Mouse (Mus musculus) kidney, embryonic 14.5 days (tissue): ENCODE data around the gene Fbxw4. TPM values are rescaled to one million over a fixed set of nuclear protein-coding genes. Genes with fewer than 3 reads are reported as not detected.

ENCODE experiments used
- ATAC-seq: fragments of 200-750 bp; cut with Nextera tagmentation; 2 replicates; pipeline ENCODE4 v1.8.0; 2017; ENCODE audit warnings: moderate number of reproducible peaks, mild to moderate bottlenecking, moderate TSS enrichment, moderate library complexity; ENCODE audit not compliant: low FRiP score, low TSS enrichment
- H3K27ac ChIP-seq: fragments of 300-500 bp; sonication (generic); 2 replicates; pipeline ENCODE4 v1.5.1; 2014; ENCODE audit warnings: low read depth, mild to moderate bottlenecking, low read length, moderate library complexity, mixed read lengths
- H3K27me3 ChIP-seq: fragments of 300-500 bp; sonication (generic); 2 replicates; pipeline ENCODE4 v1.6.1; 2014; ENCODE audit warnings: mild to moderate bottlenecking, low read length; ENCODE audit not compliant: control insufficient read depth, insufficient read depth
- H3K36me3 ChIP-seq: fragments of 300-500 bp; sonication (generic); 2 replicates; pipeline ENCODE4 v1.6.1; 2014; ENCODE audit warnings: low read length, mixed read lengths; ENCODE audit not compliant: control insufficient read depth, insufficient read depth
- H3K4me1 ChIP-seq: fragments of 300-500 bp; sonication (generic); 2 replicates; pipeline ENCODE4 v1.6.1; 2014; ENCODE audit warnings: low read length, mixed read lengths; ENCODE audit not compliant: control insufficient read depth, insufficient read depth
- H3K4me2 ChIP-seq: fragments of 300-500 bp; sonication (generic); replicated peaks from 2 replicates; pipeline ENCODE4 v1.6.1; 2014; ENCODE audit warnings: low read depth, mild to moderate bottlenecking, low read length
- H3K4me3 ChIP-seq: fragments of 300-500 bp; sonication (generic); 2 replicates; pipeline ENCODE4 v1.5.1; 2014; ENCODE audit warnings: mild to moderate bottlenecking, low read length
- H3K9ac ChIP-seq: fragments of 300-500 bp; sonication (generic); 2 replicates; pipeline ENCODE4 v1.6.1; 2014; ENCODE audit warnings: low read depth, mild to moderate bottlenecking, low read length, moderate library complexity
- H3K9me3 ChIP-seq: fragments of 300-500 bp; sonication (generic); 2 replicates; pipeline ENCODE4 v1.6.1; 2016; ENCODE audit warnings: low read length; ENCODE audit not compliant: control insufficient read depth
- WGBS: fragments of 180-500 bp; shearing (Covaris S2); extraction: QIAGEN DNeasy Blood & Tissue Kit; methylation state at CpG from one replicate; pipeline ENCODE4 v1.1.7; 2014; 5-methylcytosine and 5-hydroxymethylcytosine counted together
- polyA plus RNA-seq: library from polyadenylated mRNA; unstranded; fragments of >200 nt; fragmentation: Nextera tagmentation; extraction: Ambion mirVana; gene quantifications from 2 replicates; pipeline ENCODE4 v1.2.1, GENCODE M21; 2014

Gene Fbxw4
- 7.2 and 8.3 TPM in 2 replicates for polyA plus RNA-seq

DNA sequence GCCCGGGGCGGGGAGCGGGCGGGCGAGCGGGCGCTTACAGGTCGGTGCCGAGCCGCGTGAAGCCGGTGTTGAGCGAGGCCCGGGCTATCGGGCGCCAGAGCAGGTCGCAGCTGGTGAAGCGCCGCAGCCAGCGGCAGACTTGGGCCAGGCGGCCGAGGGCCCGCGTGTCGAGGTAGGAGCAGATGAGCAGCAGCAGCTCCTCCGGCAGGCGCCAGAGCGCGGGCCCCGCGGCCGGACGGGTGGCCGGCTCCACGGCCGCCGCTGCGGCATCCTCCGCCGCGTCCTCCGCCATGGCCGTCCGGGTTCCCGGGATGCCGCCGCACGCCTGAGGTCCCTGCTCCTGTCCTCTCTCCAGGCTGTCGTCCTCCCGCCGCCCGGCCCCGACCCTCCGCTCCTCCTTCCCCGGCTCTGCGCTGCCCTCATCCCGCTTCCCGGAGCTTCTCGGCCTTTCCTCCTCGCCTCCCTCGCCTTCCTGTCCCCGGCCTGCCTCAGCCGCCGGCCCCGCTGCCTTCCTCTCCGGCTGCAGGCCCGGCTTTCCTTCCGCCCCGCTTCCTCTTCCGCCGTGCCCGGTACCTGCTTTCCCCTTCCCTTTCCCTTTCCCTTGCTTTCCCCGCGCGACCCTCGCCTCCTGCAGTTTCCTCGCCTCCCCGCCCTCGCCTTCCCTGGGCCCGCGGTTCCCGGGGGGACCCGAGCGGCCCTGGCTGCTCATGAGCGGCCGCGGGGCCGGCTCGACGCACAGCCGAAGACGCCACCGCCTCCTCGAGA is at the start of gene Fbxw4:
Gene Fbxw4, minus strand, starts transcription at position 575 of the 765 bp plus-strand sequence.
- Histone ChIP-seq H3K36me3 (no peaks in the 10 kb centered on the region), H3K9me3 (no peaks in the 10 kb centered on the region), H3K9ac (peak within 1 kb of the TSS; percentile 99), H3K27ac (peak within 1 kb of the TSS; percentile 97), H3K27me3 (no peaks in the 10 kb centered on the region), H3K4me2 (peak within 1 kb of the TSS; percentile 77), H3K4me1 (peaks cover 29% of the 10 kb centered on the region), H3K4me3 (peak within 1 kb of the TSS; percentile 92)
- WGBS: under 1% methylated on average over 62 of the region's 94 CpGs
- peak; percentile 84 for ATAC-seq

DNA sequence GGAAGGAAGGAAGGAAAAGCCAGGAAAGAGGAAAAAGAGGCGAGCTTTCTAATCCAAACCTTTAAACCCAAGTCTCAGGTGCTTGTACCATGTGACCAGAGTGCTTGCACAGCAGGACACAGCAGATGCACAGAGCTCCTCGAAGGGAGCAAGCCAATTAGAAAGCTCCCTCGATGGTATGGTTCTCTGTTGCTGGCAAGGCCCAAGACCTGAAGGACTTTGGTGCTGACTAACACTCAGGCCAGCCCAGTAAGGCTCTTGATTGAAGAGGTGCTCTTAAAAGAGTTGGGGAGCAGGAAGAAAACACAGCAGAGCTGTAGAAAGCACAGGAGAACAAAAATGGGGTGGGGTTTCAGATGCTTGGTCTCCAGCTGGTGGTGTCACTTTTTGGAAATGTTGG is 48.6 kb upstream of the Fbxw4 start:
- WGBS: 79% methylated on average over 3 of the region's 3 CpGs
- no peak overlapping the region for H3K4me2 ChIP-seq
- H3K9me3 ChIP-seq: no peaks in the 10 kb centered on the region
- ATAC-seq: no peak
- H3K4me1 ChIP-seq: no peaks in the 10 kb centered on the region
- no peak overlapping the region for H3K9ac ChIP-seq
- H3K36me3 ChIP-seq: no peaks in the 10 kb centered on the region
- no peaks in the 10 kb centered on the region for H3K27me3 ChIP-seq
- H3K27ac ChIP-seq: no peak overlapping the region
- H3K4me3 ChIP-seq: no peak overlapping the region

DNA sequence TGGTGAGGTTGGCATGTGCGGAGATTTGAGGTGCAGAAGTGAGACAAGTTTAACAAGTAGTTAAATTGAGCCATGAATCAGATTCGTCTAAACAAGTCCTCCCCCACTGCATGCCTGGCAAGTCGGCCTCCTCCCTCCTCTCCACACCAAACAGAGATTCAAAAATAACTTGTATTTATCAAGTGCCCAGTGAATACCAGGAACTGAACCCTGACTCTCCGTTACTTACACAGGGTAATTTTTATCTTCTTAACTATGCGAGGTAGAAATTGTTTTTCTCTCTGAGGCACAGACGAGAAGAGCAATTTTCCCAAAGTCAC is 36.1 kb upstream of the Fbxw4 start:
- ATAC-seq: no peak
- 0 out of 2 replicates have a peak, but pooled peaks cover 5% of the 10 kb centered on the region for H3K4me1 ChIP-seq
- H3K9ac ChIP-seq: no peak overlapping the region; the same call in 1 of the 2 replicates
- no peak overlapping the region for H3K4me3 ChIP-seq
- no peak overlapping the region; the same call in 1 of the 2 replicates for H3K4me2 ChIP-seq
- WGBS: 16% methylated on average over 6 of the region's 6 CpGs
- H3K36me3 ChIP-seq: no peaks in the 10 kb centered on the region
- no peaks in the 10 kb centered on the region for H3K9me3 ChIP-seq
- H3K27me3 ChIP-seq: peaks cover 2% of the 10 kb centered on the region; the same call in 1 of the 2 replicates
- H3K27ac ChIP-seq: no peak overlapping the region

DNA sequence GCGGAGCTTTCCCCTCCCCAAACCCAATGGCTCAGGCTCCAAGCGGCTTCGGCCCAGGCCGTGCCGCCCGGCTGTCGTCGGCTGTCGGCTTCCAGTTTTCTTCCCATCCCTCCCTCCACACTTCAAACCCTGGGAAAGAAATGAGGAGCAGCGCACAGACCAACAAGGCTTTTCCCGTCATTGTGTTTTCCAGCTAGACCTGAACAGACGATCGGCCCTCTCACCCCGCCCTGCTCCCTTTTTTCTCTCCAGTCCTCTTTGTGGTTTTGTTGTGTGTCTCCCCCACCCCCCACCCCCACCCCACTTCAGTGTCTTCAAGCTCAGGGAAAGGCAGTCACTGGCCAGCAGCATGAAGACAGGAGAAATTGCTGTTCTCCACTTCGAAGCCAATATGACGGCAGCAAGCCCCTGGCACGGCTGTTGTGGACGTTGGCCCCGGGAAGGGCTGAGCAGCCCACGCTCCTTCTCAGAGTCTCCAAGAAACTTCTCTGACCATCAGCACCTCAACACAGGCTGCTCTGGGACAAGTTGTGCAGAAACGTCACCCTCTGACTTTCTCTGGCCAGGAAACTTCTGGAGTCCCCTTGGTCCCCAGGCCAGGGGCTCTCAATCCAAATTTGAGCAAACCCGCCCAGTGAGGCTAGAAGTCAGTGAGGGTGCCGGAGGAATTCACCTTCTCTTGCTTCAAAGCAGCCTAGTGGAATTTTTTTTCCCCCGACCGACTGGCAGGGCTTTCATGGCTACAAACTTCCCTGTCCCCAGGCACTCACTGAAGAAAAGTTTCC is 35.6 kb upstream of the Fbxw4 start:
- Histone ChIP-seq H3K4me1 (0 out of 2 replicates have a peak, but pooled peaks cover 5% of the 10 kb centered on the region), H3K36me3 (no peaks in the 10 kb centered on the region), H3K27ac (no peak overlapping the region), H3K4me3 (no peak overlapping the region), H3K9ac (no peak overlapping the region; the same call in 1 of the 2 replicates), H3K9me3 (no peaks in the 10 kb centered on the region), H3K27me3 (peaks cover 2% of the 10 kb centered on the region; the same call in 1 of the 2 replicates), H3K4me2 (no peak overlapping the region; the same call in 1 of the 2 replicates)
- ATAC-seq: no peak
- 40% methylated on average over 25 of the region's 25 CpGs for WGBS

DNA sequence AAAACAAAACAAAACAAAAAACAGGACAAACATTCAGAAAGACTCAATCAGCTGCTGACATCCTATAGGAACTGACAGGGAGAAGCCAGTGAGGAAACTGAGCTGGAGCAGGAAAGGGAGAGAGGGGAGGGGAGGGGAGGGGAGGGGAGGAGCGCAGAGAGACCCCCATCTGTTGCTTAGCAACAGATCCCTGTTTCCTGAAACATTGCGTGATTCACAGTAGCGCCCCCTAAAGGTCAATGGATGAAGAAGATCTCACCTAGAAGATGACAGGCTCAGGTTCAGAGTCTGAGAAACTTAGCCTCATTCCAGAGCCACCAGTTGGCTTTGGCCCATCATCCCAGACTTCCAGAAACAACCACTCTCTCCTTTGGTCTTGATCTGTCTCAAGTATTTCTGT is 33.9 kb upstream of the Fbxw4 start:
- H3K4me2 ChIP-seq: no peak overlapping the region
- H3K4me1 ChIP-seq: 0 out of 2 replicates have a peak, but pooled peaks cover 5% of the 10 kb centered on the region
- no peak for ATAC-seq
- no peak overlapping the region for H3K9ac ChIP-seq
- H3K9me3 ChIP-seq: no peaks in the 10 kb centered on the region
- no peaks in the 10 kb centered on the region for H3K36me3 ChIP-seq
- no peak overlapping the region for H3K4me3 ChIP-seq
- WGBS: 51% methylated on average over 3 of the region's 3 CpGs
- H3K27me3 ChIP-seq: peaks cover 2% of the 10 kb centered on the region; the same call in 1 of the 2 replicates
- H3K27ac ChIP-seq: no peak overlapping the region

DNA sequence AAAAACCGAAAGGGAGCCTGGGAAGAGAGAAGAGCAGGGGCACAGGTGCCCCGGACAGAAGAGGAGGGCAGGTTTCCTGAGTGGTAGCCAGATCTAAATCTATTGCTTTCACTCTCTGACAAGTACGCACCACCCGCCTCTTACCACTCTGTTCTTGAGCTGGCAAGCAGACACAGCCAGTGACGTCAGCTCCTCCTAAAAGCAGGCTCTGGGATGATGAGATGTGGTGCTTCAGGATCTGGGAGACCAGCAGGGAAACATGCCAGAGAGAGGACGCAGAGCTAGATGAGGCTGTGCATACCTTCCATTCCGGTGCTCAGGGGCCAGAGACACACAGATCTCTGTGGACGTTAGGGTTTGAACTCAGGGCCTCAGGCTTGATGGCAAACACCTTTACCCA is 32.1 kb upstream of the Fbxw4 start:
- ATAC-seq: no peak
- no peaks in the 10 kb centered on the region for H3K36me3 ChIP-seq
- peaks cover 2% of the 10 kb centered on the region; the same call in 1 of the 2 replicates for H3K27me3 ChIP-seq
- H3K4me1 ChIP-seq: 0 out of 2 replicates have a peak, but pooled peaks cover 5% of the 10 kb centered on the region
- H3K27ac ChIP-seq: no peak overlapping the region
- no peak overlapping the region for H3K4me3 ChIP-seq
- WGBS: 90% methylated on average over 8 of the region's 8 CpGs
- H3K9me3 ChIP-seq: no peaks in the 10 kb centered on the region
- H3K9ac ChIP-seq: no peak overlapping the region
- H3K4me2 ChIP-seq: no peak overlapping the region

DNA sequence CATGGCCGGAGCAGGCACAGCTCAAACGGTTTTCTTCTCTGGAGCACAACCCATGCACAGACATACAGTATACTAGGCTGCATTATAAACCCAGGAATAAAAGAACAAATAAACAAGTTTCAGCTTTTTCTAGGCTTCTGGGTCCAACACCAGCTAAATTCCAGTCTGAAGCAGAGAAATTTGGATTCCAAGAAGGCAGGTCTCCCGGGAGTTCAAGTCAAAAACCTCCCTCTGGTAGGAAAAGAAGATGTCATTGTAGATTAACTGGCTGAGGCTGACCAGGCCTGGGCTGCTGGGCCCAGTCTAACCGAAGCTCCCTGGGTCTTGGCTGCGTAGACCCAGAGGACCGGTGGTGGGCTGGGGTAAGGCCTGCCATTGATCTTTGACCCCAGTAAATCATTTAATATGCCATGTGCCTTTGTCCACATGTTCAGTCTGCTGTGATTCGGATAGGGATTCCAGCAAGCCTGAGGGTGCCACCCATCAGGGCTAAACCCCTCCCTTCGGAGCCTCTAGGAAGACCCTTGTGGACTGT is 31.0 kb upstream of the Fbxw4 start:
- Histone ChIP-seq H3K9me3 (no peaks in the 10 kb centered on the region), H3K9ac (no peak overlapping the region), H3K4me2 (no peak overlapping the region), H3K27ac (no peak overlapping the region), H3K36me3 (no peaks in the 10 kb centered on the region), H3K4me3 (no peak overlapping the region), H3K4me1 (0 out of 2 replicates have a peak, but pooled peaks cover 4% of the 10 kb centered on the region), H3K27me3 (peaks cover 2% of the 10 kb centered on the region; the same call in 1 of the 2 replicates)
- ATAC-seq: no peak
- 37% methylated on average over 8 of the region's 8 CpGs for WGBS

DNA sequence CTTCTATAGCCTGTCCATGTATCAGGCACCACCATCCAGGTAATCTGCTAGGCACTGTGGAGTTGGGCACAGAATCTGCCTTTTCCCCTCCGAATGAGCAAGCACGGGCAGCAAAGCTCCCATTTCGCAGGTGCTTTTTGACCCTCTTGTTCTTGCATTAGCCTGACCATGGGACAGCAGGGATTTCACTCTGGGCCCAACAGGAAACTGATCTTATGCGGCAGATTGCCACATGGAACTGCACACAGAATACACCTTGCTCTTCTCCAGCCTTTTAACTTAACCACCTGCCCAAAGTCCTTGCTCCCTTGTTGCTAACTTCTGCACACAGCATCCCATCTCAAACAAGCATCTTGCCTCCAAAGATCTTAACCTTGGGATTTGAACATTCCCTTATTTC is 26.9 kb upstream of the Fbxw4 start:
- Histone ChIP-seq H3K9me3 (no peaks in the 10 kb centered on the region), H3K27me3 (no peaks in the 10 kb centered on the region), H3K9ac (no peak overlapping the region), H3K4me2 (no peak overlapping the region), H3K4me1 (no peaks in the 10 kb centered on the region), H3K4me3 (no peak overlapping the region), H3K27ac (no peak overlapping the region), H3K36me3 (no peaks in the 10 kb centered on the region)
- no peak for ATAC-seq
- 63% methylated on average over 4 of the region's 4 CpGs for WGBS
